Comparison of ENCODE assay signal across 16 mouse cellular contexts in the genomic region with DNA sequence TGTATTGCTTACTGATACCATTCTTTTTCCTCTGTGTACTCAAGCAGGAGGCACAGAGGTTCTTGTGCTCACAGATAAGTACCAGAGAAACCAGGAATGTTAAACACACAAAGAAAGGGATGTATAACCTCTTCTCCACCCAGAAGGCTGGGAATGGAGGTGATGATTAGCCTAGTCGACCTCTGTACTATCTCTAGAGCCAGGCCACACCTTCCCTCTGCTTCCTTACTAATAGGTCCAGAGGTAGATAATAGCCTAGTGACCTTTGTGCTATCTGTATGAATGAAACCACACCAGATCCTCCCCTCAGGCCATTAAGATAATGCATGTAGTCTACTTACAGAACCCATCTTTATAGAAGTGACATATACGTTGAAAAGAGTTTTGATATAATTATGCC. TPM values are rescaled to one million over a fixed set of nuclear protein-coding genes. Genes with fewer than 3 reads are reported as not detected.
"Had no signal": no experiment of that assay in that cellular context is flagged by ENCODE, and none has a peak within 500 bp of the region (broad histone marks: within the 10 kb centered on the region; RNA-seq: fewer than 3 reads in every experiment).

No protein-coding gene starts in this region.

- H3K36me3 ChIP-seq: limb, embryonic 10.5 days; liver, embryonic 13.5 days; lung, embryonic 15.5 days; midbrain, embryonic 12.5 days had no signal

- H3K9ac ChIP-seq: liver, embryonic 13.5 days; liver, postnatal 0 days; lung, embryonic 15.5 days; midbrain, embryonic 12.5 days had no signal

- H3K4me3 ChIP-seq: left cerebral cortex, adult 2 months; limb, embryonic 10.5 days; liver, embryonic 13.5 days; lung, embryonic 15.5 days; midbrain, embryonic 12.5 days had no signal

- H3K27me3 ChIP-seq: liver, embryonic 13.5 days; lung, embryonic 15.5 days; midbrain, embryonic 12.5 days had no signal

- H3K9me3 ChIP-seq: limb, embryonic 10.5 days; liver, embryonic 13.5 days; lung, embryonic 15.5 days; midbrain, embryonic 12.5 days had no signal

- H3K4me1 ChIP-seq: limb, embryonic 10.5 days; liver, embryonic 13.5 days; lung, embryonic 15.5 days; midbrain, embryonic 12.5 days had no signal

- H3K4me2 ChIP-seq: liver, embryonic 13.5 days; lung, embryonic 15.5 days; midbrain, embryonic 12.5 days had no signal

- DNase-seq: liver, embryonic 13.5 days; liver, postnatal 0 days; lung, postnatal 14 days; right cerebral cortex, postnatal 14 days; thymus, adult 18-20 months; thymus, postnatal 14 days had no signal

- H3K27ac ChIP-seq: hindbrain, postnatal 0 days; left cerebral cortex, adult 2 months; limb, embryonic 10.5 days; liver, embryonic 13.5 days; lung, embryonic 15.5 days; macrophage; midbrain, embryonic 12.5 days had no signal

- ATAC-seq: hindbrain, postnatal 0 days; liver, postnatal 0 days had no signal

RNA-seq across cellular contexts. Expression of gene B430305J03Rik, which starts 29.5 kb away (rescaled TPM):
- polyA plus RNA-seq: hindbrain, postnatal 0 days; kidney, embryonic 14.5 days; limb, embryonic 10.5 days; liver, embryonic 13.5 days; liver, postnatal 0 days; lung, embryonic 15.5 days; midbrain, embryonic 12.5 days; midbrain, postnatal 0 days; neural tube, embryonic 14.5 days; stomach, embryonic 16.5 days had no signal
